Mouse (Mus musculus) c-Kit-positive CD71-positive TER-119-negative erythroid progenitor cells, embryonic 14.5 days (primary cell): ENCODE measurements around the gene Tgfbrap1.
"Not testable (repeated sequence)": the region's sequence is repeated elsewhere in the genome, so short reads cannot be mapped to it uniquely, and the experiment has no call there.

ENCODE experiments used
- DNase-seq: peaks from one replicate; pipeline ENCODE4 v3.0.0-alpha.2; 2013; ENCODE audit warnings: low read depth

The Tgfbrap1 gene

GRCm38 (mm10) chr1:43015153-43015685 lies 83.2 kb downstream of the Tgfbrap1 start:
- DNase-seq, result not testable (repeated sequence)

GRCm38 (mm10) chr1:43010461-43010860 lies 88.0 kb downstream of the Tgfbrap1 start:
- no peak for DNase-seq

- DNase-seq, result no peak
These were observed 91.9 kb downstream of the Tgfbrap1 start for GRCm38 (mm10) chr1:43006524-43006923.

- no peak for DNase-seq
These were observed 92.4 kb downstream of the Tgfbrap1 start for GRCm38 (mm10) chr1:43006051-43006514.
